Mouse (Mus musculus): ENCODE measurements around the gene Dnaja1. TPM values are rescaled to one million over a fixed set of nuclear protein-coding genes. Genes with fewer than 3 reads are reported as not detected.
A peak's percentile ranks its signal among the peaks of the same experiment; 100 is the strongest.

The Dnaja1 gene
- 760 and 762 TPM in 2 replicates for polyA plus RNA-seq (2015; fragmentation: Nextera tagmentation; extraction: Ambion mirVana)

DNA sequence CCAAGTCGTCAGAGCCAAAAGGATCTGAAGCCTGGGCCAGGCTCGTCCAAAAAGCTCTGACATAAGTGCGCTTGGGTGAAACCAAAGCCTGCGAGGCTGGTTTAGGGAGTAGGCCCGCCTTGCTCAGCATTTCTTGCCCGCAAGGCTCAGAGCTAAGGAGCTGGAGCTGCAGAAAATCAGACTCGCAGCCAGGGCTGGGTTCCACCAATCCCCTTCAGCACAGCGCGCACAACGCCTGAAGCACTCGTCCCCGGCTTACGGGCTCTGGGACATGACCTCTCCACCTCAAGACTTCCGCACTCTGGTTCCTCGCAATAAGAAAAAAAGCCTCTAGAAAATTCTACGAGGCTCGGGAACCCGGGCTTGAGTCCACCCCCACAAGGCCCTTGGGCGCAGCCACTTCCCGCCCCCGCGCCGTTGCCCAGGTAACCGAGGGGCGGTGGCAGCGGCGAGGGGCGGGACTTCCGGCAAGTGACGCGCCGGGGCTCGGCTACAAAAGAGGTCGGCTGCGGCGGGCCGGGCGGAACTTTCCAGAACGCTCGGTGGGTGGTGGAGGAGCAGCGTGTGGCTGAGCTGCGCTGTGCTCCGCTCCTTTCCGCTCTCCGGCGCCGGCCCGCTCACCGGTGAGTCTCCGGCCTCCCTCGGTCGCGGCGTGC, at the start of gene Dnaja1:
Dnaja1 (plus strand) TSS at position 140 of the 656 bp plus-strand sequence.
- peak within 1 kb of the TSS; percentile 83 for H3K4me3 ChIP-seq (replicated peaks)
- WGBS: 1% methylated on average over 54 of the region's 54 CpGs
- peak; percentile 92 for ATAC-seq
- peak within 1 kb of the TSS; percentile 100 for H3K27ac ChIP-seq
- H3K27me3 ChIP-seq: no peaks in the 10 kb centered on the region
- H3K9ac ChIP-seq (replicated peaks): peak within 1 kb of the TSS; percentile 96
- peak within 1 kb of the TSS; percentile 78 for H3K4me2 ChIP-seq (replicated peaks)
- H3K4me1 ChIP-seq (replicated peaks): peaks cover 47% of the 10 kb centered on the region
- H3K36me3 ChIP-seq: peaks cover 23% of the 10 kb centered on the region
- no peaks in the 10 kb centered on the region for H3K9me3 ChIP-seq

DNA sequence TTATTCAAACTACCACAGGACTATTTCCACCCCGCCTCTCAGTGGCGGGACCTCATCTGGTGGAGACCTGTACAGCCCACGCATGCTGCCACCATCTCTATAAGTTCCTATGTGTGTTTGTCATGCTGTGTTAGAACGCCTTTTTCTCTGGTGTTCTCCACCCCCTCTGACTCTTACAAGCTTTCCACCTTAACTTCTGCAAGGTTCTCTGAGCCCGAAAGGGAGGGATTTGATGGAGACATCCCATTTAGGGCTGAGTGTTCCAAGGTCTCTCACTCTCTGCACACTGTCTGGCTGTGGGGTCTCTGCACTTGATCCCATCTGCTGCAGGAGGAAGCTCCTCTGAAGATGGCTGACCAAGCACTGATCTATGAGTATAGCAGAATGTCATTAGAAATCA, 48.4 kb upstream of the Dnaja1 start:
- no peak for ATAC-seq

DNA sequence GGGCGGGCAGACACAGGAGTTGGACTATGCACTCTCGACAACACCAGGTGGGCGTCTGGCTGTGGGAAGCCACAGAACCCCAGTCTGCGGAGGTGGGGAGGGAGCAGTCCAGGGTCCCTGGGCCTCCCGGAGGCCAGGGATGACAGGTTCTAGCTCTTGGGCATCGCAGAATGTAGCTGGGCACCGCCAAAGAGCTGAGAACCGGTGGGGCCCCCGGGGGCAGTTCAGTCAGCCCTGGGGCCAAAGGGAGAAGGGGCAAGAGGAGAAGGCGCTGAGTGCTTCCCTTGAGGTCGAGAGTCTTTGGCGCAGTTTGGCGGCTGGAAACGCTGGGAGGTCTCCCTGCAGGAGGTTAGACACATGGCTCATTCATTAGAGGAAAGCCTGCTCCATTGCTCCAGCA, 45.6 kb upstream of the Dnaja1 start:
- no peaks in the 10 kb centered on the region for H3K27me3 ChIP-seq
- ATAC-seq: peak; percentile 29; the same call in 1 of the 2 replicates
- 22% methylated on average over 14 of the region's 14 CpGs for WGBS
- 0 out of 2 replicates have a peak overlapping the region, but pooled peaks have one; percentile 1 for H3K4me3 ChIP-seq (replicated peaks)
- no peak overlapping the region for H3K27ac ChIP-seq
- H3K36me3 ChIP-seq: no peaks in the 10 kb centered on the region
- no peaks in the 10 kb centered on the region for H3K9me3 ChIP-seq
- H3K9ac ChIP-seq (replicated peaks): 0 out of 2 replicates have a peak overlapping the region, but pooled peaks have one; percentile 28
- H3K4me2 ChIP-seq (replicated peaks): peak overlapping the region; percentile 30
- H3K4me1 ChIP-seq (replicated peaks): peaks cover 12% of the 10 kb centered on the region

More for the DNA sequence above, 48.4 kb upstream of the Dnaja1 start:
- no peak overlapping the region for H3K4me3 ChIP-seq (replicated peaks)
- no peaks in the 10 kb centered on the region for H3K36me3 ChIP-seq
- H3K9ac ChIP-seq (replicated peaks): no peak overlapping the region
- no peak overlapping the region for H3K4me2 ChIP-seq (replicated peaks)
- peaks cover 12% of the 10 kb centered on the region for H3K4me1 ChIP-seq (replicated peaks)
- H3K9me3 ChIP-seq: no peaks in the 10 kb centered on the region
- H3K27me3 ChIP-seq: no peaks in the 10 kb centered on the region
- no peak overlapping the region for H3K27ac ChIP-seq
- 90% methylated on average over 5 of the region's 5 CpGs for WGBS

DNA sequence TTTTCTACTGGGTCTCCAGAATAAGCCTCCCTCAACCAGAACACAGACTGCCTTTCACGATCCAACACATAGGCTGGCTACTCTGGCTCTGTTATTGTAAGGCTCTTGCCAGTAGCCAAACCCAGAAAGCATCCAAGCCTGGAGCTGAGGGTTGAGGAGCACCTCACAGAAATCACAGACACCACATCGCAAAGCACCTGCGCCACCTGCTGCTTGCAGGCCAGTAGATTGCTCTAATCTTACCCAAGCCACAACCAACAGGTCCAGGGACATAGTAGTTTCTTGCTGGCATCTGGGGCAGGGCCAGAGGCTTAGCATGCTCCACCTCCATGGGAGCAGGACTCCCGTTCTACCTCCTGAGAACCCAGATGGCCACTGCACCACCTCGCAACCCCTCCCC, 44.8 kb upstream of the Dnaja1 start:
- Histone ChIP-seq H3K4me3 (replicated peaks) (no peak overlapping the region), H3K4me2 (replicated peaks) (no peak overlapping the region), H3K27me3 (no peaks in the 10 kb centered on the region), H3K27ac (no peak overlapping the region), H3K36me3 (no peaks in the 10 kb centered on the region), H3K4me1 (replicated peaks) (peaks cover 12% of the 10 kb centered on the region), H3K9ac (replicated peaks) (no peak overlapping the region), H3K9me3 (no peaks in the 10 kb centered on the region)
- no peak for ATAC-seq
- 43% methylated on average over 5 of the region's 5 CpGs for WGBS

DNA sequence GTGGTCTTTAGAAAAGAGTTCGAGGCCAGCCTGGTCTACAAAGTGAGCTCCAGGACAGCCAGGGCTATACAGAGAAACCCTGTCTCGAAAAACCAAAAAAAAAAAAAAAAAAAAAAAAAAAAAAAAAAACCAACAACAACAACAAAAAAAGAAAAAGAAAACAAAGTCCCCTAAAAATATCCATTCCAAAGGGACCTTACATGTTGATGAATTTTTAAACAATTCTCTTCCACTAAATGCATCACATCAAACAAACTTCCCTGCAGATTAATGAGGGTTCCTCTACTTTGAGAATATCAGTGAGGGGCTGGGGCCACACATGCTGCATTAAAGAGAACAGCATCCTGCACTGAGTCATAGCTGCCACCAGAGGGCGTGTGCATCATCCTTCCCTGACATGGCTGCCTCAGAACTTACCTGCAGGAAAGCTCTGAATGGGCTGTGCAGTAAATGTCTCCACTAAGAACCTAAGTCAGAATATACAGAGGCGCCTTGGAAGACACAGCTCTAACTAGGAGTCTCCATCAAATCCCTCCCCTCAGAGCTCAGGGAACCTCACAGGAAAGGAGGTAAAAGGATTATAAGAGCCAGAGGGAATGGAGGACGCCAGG, 41.6 kb upstream of the Dnaja1 start:
- Histone ChIP-seq H3K27me3 (no peaks in the 10 kb centered on the region), H3K9ac (replicated peaks) (no peak overlapping the region), H3K4me2 (replicated peaks) (no peak overlapping the region), H3K4me3 (replicated peaks) (no peak overlapping the region), H3K27ac (no peak overlapping the region), H3K9me3 (no peaks in the 10 kb centered on the region), H3K36me3 (peaks cover 7% of the 10 kb centered on the region; the same call in 1 of the 2 replicates), H3K4me1 (replicated peaks) (peaks cover 12% of the 10 kb centered on the region)
- ATAC-seq: peak; percentile 12; the same call in 1 of the 2 replicates
- 49% methylated on average over 5 of the region's 5 CpGs for WGBS

DNA sequence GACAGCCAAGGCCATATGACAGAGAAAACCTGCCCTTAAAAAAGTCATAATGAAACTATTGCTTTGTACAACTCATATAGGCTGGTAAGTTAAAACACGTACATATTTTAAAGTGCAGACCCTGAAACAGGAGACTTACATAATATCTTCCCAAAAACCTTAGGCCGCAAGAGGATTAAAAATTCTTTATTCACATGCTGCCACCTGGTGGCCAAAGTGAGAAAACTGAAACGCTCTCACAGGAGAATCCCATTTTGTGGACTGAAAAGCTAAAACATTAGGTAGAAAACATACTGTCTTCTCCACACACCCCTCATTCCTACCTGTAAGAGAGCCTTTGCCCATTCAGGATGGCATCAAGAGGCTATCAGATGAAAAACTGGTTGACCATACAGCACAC, 40.0 kb upstream of the Dnaja1 start:
- Histone ChIP-seq H3K9me3 (no peaks in the 10 kb centered on the region), H3K36me3 (peaks cover 22% of the 10 kb centered on the region), H3K4me3 (replicated peaks) (no peak overlapping the region), H3K27ac (no peak overlapping the region), H3K9ac (replicated peaks) (no peak overlapping the region), H3K27me3 (no peaks in the 10 kb centered on the region), H3K4me2 (replicated peaks) (no peak overlapping the region), H3K4me1 (replicated peaks) (peaks cover 4% of the 10 kb centered on the region)
- peak; percentile 19; the same call in 1 of the 2 replicates for ATAC-seq
- WGBS: 27% methylated on average over 3 of the region's 3 CpGs

DNA sequence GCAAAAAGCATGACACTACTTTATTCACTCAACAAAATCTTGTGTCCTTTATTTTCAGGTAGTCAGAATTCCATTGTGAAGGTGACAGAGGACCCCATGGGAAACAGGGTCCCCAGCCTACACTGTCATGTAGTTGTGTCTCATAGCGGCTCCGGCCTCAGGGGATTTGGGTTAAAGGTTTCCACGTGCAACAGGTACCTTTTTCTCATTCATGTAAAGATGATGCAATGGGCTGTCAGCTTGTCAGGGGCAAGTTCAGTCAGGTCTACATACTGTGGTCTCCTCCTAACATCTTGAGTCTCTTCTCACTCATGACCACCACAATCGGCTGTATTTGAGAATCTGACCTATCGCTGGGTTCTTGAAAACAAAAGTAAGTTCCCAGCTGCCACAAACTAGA, 39.6 kb upstream of the Dnaja1 start:
- Histone ChIP-seq H3K4me2 (replicated peaks) (no peak overlapping the region), H3K27ac (no peak overlapping the region), H3K9me3 (no peaks in the 10 kb centered on the region), H3K27me3 (no peaks in the 10 kb centered on the region), H3K9ac (replicated peaks) (no peak overlapping the region), H3K4me1 (replicated peaks) (no peaks in the 10 kb centered on the region), H3K4me3 (replicated peaks) (no peak overlapping the region), H3K36me3 (peaks cover 25% of the 10 kb centered on the region)
- ATAC-seq: 0 out of 2 replicates have a peak, but pooled peaks have one; percentile 6
- 93% methylated on average over 5 of the region's 5 CpGs for WGBS

DNA sequence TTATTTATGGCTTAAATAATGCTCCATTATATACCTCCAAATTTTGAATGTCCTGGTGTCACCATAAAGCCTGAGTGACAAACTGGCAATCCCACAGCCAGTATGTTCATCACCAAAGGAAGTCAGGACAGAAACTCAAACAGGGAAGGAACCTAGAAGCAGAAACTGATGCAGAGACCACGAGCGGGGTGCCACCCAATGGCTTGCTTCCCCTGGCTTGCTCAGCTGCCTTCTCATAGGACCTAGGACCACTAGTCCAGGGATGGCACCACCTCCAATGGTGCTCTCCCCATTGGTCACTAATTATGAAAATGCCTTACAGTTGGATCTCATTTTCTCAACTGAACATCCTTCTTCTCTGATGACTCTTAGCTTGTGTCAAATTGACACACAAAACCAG, 38.6 kb upstream of the Dnaja1 start:
- no peak for ATAC-seq
- H3K27me3 ChIP-seq: no peaks in the 10 kb centered on the region
- no peak overlapping the region for H3K9ac ChIP-seq (replicated peaks)
- H3K4me1 ChIP-seq (replicated peaks): no peaks in the 10 kb centered on the region
- H3K4me3 ChIP-seq (replicated peaks): no peak overlapping the region
- H3K9me3 ChIP-seq: no peaks in the 10 kb centered on the region
- H3K4me2 ChIP-seq (replicated peaks): no peak overlapping the region
- no peak overlapping the region for H3K27ac ChIP-seq
- WGBS: 89% methylated on average over 2 of the region's 2 CpGs
- peaks cover 33% of the 10 kb centered on the region for H3K36me3 ChIP-seq

DNA sequence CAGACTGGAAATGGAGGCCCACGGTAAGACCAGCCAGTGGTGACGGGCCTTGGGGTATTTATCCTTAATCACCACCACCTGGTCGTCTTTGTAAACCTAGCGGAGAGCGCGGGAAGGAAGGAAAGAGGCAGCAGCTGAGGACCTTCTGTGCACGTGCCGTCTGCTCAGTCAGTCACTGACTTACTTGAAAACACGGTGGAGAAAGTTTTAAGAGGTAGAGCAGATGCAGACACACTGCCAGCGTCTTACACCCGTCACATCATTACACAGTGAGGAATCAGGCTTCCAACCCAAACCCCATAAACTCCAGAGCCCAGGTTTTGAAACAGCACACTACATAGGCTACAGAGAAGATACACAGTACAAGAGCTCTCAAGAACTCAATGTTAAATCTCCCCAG, 30.9 kb upstream of the Dnaja1 start:
- Histone ChIP-seq H3K4me3 (replicated peaks) (no peak overlapping the region), H3K9ac (replicated peaks) (no peak overlapping the region), H3K27ac (no peak overlapping the region), H3K9me3 (no peaks in the 10 kb centered on the region), H3K27me3 (no peaks in the 10 kb centered on the region), H3K4me1 (replicated peaks) (no peaks in the 10 kb centered on the region), H3K4me2 (replicated peaks) (no peak overlapping the region), H3K36me3 (peaks cover 80% of the 10 kb centered on the region)
- WGBS: 92% methylated on average over 11 of the region's 11 CpGs
- ATAC-seq: no peak

DNA sequence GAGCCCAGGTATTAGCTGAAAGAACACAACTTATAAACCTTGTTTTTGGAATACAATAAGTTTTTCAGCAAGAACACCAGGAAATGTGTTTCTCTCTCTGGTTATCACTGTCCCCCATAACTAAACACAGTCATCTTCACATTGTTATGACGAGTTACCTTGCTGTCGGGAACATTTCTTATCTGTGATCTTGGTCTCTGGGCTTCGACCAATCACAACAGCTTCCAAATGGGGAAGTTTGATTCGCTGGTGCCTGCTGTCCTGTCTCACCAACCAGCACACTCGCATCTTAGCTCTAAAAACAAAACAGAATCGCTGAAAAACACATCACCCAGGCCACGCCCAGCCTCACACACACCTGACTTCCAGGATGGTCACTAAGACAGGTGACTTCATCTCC, 24.9 kb upstream of the Dnaja1 start:
- WGBS: 86% methylated on average over 7 of the region's 7 CpGs
- Histone ChIP-seq H3K9me3 (no peaks in the 10 kb centered on the region), H3K4me3 (replicated peaks) (no peak overlapping the region), H3K27ac (no peak overlapping the region), H3K27me3 (no peaks in the 10 kb centered on the region), H3K9ac (replicated peaks) (no peak overlapping the region), H3K4me1 (replicated peaks) (peaks cover 13% of the 10 kb centered on the region), H3K4me2 (replicated peaks) (no peak overlapping the region), H3K36me3 (peaks cover 47% of the 10 kb centered on the region)
- ATAC-seq: no peak

DNA sequence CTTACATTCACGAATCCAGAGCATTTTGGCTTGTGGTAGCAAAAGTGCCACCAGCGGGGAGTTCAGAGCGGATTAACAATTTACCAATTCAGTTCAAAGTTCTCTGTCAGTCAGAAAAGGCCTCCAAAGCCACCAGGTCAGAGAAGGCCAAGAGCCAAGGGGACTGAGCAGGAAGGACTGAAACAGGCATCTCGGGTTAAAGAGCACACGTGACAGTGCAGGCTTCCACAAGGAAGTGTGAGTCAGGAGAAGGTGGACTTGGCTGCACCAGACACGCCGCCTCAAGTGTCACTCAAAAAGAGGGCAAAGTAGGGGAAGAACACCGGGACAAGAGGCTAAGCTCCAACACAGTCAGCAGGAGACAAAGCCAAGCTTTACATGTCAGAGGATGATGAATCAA, 21.7 kb upstream of the Dnaja1 start:
- H3K27ac ChIP-seq: no peak overlapping the region
- no peaks in the 10 kb centered on the region for H3K9me3 ChIP-seq
- H3K36me3 ChIP-seq: peaks cover 20% of the 10 kb centered on the region
- H3K4me3 ChIP-seq (replicated peaks): no peak overlapping the region
- H3K4me2 ChIP-seq (replicated peaks): no peak overlapping the region
- ATAC-seq: no peak
- 90% methylated on average over 8 of the region's 8 CpGs for WGBS
- H3K9ac ChIP-seq (replicated peaks): no peak overlapping the region
- H3K27me3 ChIP-seq: no peaks in the 10 kb centered on the region
- H3K4me1 ChIP-seq (replicated peaks): peaks cover 28% of the 10 kb centered on the region

DNA sequence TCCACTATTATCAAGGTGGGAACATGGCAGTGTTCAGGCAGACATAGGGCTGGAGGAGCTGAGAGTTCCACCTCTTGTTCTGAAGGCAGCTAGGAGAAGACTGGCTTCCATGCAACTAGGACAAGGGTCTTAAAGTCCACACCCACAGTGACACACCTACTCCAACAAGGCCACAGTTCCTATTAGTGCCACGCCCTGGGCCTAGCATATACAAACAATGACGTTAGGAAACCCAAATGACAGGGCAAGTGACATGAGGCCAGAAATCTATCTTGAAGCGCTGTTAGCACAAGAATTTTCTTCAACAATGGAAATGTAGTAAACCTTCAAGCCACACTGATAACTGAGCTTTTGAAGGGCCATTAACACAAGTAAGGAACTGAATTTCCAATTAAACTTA, 20.2 kb upstream of the Dnaja1 start:
- WGBS: 92% methylated on average over 3 of the region's 3 CpGs
- H3K9me3 ChIP-seq: no peaks in the 10 kb centered on the region

More for the DNA sequence above, 20.2 kb upstream of the Dnaja1 start:
- Histone ChIP-seq H3K4me2 (replicated peaks) (peak overlapping the region; percentile 81), H3K4me1 (replicated peaks) (peaks cover 28% of the 10 kb centered on the region), H3K4me3 (replicated peaks) (peak overlapping the region; percentile 59), H3K27me3 (no peaks in the 10 kb centered on the region), H3K27ac (no peak overlapping the region; the same call in 1 of the 2 replicates), H3K36me3 (peaks cover 6% of the 10 kb centered on the region; the same call in 1 of the 2 replicates), H3K9ac (replicated peaks) (peak overlapping the region; percentile 72; the same call in 1 of the 2 replicates)
- ATAC-seq: no peak

Measured in midbrain, embryonic 13.5 days (tissue).